Mouse (Mus musculus) layer of hippocampus, adult 11-12 months (tissue): Measurements from ENCODE around the gene Skap1.

ENCODE experiments used
- DNase-seq: peaks from one replicate; pipeline ENCODE4 v3.0.0; 2022; ENCODE audit warnings: low spot score

The Skap1 gene

DNA sequence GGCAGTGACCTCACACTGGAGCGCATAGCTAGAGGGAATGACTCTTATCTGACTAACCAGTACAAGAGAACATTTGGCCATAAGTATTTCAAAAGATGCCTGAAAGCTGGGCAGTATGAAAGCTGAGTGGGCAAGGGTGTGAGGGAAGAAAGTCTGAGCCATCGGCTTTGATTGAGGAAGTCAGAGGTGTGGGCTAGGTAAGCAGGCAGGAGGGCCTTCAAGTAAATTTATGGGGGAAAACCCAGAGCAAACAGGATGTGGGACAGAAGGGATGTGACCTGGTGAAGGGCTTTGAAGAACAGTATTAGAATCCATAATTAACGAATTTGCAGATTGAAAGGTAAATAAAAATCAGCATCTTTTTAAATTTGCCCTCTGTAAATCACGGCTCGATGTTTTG, 95.8 kb downstream of the Skap1 start:
- DNase-seq = no peak

DNA sequence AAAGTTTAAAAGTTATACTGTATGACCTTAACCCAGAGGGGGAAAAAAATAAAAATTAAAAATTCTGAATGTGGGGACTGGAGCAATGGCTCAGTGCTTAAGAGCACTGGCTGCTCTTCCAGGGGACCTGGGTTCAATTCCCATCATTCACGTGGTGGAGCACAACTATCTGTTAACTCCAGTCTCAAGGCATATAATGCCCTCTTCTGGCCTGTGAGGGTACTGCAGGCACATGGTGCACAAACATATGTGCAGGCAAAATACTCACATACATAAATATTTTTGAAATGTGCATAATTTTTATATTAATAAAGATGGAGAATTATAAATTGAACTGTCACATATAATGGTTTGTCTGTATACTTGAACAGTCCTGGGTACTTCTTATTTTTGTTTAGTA, 99.7 kb downstream of the Skap1 start:
- DNase-seq = no peak

DNA sequence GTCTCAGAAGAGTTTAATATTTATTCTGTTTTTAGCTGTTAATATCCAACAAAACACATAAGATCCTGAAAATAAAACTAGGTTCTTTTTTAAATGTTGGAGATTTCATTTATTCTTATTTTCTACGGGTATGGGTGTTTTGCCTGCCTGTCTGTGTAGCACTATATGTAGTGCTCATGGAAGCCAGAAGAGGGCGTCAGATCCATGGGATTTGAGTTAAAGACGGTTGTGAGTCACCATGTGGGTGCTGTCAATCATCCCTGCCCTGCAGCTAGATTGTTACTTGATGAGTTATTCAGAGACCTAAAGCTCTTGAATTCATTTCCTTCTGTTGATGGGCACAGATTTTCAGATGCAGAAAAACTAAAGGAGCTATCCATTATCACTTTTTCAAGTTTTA, 108.1 kb downstream of the Skap1 start:
- DNase-seq = no peak

DNA sequence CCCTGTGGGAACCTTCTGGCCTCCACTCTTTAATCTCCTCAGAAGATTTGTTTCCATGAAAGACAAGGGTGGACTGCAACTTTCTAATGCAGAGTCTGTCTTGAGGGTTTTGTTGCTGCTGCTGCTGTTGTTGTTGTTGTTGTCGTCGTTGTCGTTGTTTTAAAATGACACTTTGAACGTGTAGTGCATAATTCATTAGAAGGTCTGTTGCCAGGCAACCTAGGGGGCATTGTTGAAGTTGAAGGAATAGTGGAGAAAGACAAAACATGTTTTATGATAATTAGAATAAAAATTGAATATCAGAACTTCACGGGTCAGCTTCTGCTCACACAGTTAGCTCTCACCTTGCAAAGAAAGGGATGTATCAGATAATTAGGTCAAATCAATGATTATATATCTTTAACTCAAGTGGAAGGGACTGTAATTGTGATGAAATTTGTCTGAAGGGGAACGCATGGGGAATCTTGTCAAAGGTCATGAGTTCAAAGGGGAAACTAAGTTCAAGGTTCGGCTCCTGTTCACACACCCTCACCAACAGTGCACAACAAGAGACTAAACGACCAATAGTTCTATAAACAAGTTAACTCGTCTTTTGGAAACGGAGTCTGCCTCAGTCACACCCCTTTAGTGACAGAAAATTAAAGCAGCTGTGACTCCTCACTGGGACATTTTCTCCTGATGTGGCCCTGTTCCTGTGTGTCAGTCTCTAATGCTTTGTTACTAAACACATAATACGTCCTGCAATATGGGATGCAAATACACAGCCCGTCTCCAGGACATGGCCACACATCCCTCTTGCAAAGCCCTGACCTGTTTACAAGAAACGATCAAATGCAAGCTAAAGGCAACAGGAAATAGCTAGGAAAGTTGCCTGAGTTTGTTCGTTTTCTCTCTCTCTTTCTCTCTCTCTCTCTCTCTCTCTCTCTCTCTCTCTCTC, 112.4 kb downstream of the Skap1 start:
- no peak for DNase-seq

DNA sequence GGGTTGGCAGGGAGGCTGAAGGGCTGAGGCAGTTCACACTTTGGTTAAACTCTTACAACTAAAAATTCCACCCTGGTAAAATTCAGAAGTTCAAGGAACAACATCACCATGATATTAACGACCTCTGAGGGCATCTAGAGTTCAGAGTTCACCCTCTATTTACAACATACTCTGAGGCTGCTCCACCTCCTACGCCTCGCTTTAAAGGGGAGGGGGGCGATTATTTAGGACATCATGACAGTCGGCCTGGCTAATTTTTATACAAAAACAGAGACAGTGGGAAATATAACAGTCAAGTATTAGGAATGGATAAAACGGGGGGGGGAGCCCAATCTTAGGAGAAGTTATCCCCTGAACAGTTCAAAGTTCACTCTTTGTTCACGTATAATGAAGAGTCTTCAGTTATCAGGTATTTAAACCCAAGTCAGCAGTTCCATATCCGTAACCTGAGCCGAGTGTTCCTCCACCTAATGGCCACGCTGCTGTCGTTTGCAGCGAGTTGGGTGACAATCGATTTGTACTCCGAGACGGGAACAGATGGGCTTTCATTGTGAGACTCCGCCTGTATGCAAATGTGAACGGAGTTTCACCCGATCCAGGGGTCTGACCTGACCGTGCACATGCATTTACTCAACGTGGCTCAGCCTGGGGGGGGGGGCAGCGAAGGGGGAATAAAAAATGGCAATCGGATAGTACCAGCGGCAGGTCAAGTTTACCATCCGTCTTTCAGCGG, 114.3 kb downstream of the Skap1 start:
- DNase-seq = no peak

DNA sequence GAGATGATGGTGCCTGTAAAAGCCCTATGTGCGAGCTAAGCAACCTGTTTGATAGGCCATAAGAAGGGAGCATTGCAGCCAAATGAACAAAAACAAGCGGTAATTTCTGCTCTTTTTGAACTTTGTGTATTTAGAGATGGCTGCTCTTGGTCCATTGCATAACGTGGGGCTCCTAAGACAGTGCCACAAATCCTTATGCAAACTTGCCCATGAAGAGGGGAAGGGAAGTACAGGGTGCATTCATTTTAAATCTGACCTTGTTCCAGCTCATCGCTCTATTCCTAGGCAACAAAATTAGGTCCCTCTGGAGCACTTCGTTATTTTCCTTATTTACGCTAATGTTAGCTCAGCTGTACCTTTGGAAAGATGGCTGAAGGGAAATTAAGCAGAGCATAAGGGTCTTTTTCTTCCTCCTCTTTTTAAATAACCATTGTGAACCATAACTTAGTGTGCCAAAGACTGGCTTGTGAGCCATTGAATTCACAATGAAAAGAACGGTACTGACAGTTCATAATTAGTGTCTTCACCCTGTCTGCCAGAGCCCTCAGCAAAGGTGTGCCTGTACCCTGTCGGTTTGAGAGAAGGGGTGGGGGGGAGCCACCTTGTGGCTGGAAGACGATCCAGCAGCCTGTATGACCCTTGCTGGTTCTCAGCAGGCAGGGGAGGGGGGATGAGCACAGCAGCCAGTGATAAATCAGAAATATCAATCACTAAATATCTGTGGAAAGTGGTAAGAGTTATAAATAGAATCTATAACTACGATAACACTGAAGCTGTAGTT, 117.4 kb downstream of the Skap1 start:
- no peak for DNase-seq

DNA sequence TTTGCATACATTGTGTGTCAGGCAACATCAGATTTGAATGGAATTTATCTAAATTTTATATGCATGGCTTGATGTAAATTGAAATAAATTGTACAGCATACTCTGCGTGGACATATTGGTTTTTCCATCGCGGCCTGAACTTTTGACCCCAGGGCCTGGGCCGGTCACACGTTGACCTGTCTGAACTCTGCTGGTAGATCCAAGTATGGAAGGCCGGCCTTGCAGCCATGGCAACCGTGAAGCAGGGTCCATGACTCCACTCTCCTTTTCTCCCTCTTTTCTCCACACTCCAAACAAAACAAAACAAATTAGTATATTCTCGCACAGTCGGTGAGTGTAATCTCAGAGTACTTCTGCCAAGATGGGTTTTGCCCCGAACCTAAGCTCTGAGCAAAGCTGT, 118.2 kb downstream of the Skap1 start:
- no peak for DNase-seq

DNA sequence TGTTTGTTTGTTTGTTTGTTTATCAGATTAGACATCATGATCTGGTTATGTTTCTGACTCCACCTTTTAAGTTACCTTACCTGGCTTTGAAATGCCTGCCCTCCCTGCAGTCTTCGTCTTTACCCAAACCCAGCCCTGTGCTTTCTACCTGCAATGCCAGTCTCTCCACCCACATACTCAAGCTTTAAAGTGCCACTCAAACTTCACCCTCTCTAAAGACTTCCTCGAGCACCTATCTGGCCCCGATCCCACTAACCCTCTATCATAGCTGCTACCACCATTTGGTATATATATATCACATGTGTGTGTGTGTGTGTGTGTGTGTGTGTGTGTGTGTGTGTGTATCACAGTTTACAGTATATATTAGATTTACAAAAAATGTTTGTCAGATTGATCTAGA, 125.4 kb downstream of the Skap1 start:
- no peak for DNase-seq

DNA sequence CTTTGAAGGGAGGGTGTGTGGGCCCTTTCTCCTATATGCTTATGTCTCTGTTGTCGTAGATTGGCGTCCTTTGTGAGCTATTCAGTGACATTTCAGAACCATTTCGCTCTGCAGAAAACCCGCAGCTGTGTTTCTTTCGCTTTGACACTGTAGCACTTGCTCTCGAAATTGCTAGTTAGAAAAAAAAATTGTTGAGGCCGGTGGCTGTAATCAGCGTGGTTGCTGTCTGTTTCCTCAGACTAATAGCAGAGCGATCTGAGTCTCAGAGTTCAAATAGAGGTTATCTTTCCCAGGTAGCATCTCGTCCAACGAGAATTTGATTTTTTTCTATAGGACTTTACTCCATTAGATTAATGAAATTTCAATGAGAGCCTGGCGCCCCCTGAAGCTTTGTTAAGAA, 131.5 kb downstream of the Skap1 start:
- DNase-seq = no peak

DNA sequence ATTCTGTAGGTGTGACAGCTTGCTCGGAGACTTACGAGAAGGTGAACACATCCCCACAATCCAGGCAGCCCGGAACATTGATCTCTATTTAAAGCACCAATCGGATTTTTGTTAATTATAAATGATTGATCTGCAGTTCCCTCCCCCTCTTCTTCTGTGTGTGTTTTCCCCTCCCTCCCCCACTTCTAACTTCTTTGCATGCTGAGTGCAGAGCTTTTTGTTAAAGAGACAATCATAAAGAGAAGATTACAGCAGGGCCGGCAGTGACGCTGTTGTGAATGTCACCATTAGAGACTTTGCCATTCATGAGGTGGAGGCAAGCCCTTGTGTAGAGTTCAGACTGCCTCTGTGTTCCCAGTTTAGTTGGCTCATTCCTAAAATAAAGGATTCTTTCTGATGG, 131.9 kb downstream of the Skap1 start:
- DNase-seq = no peak

DNA sequence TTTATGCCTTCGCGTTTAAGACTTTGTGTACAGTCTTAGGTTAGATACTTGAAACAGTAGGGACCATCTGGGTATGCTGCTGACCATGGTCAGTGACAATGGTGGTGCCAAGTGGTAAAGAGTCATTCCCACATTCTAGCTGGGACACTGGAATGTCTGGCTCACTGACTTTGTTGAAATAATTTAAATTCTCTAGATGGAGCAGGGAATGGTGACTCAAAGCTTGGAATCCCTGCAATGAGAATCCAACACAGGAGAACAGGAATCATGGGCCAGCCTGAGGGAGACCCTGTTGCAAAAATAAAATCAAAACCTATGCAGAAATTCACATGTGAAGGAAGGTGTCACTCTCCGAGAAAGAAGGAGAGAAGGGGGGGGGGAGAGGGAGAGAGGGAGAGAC, 138.4 kb downstream of the Skap1 start:
- no peak for DNase-seq

DNA sequence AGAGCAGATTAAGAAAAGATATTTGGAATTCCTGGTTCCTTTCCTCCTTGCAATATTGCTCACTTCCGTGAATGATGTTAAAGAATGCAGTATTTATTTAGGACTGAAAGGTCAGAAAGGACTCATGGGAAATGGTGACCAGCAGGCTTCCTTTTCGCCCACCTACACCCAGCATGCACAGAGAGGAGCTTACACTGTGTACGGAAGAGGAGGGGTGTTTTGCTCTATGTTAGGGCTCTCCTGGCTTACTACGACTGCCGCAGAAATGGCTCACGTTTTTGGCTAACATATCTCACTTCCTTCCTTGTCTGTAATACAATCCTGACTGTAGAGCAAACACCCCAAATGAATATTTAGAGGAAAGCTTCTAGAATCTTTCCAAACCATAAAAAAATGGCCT, 139.9 kb downstream of the Skap1 start:
- DNase-seq = no peak

DNA sequence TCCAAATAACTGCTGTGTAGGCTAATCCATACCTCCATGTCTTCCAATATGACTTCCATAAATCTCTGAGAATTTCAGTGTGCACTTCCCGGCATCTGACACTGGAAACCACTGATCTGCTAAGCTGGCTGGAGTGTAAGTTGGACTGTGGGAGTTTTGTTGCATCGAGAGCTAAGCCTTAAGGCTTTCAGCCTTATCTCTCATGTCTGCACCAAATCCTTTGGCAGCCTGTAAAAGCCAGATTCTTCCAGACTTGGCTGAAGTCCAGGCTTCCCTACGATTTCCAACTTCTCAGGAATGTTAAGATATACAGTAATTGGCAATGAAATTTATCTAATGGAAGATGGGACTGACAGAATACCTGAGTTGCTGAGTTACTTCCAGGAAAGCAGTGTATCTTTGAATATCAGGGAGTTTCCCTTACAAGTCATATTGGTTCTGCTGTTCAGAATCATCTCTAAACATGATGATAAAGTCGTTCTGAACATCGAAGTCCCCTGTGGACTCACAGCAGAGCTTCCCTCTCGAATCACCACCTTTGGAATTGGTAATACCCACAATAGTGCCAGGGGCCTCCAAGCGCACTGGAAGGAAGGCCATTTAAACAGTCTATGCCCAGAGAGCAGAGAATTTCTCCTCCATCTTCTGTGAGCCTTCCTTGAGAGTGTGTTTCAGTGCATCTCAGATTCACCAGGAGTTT, 140.5 kb downstream of the Skap1 start:
- no peak for DNase-seq

DNA sequence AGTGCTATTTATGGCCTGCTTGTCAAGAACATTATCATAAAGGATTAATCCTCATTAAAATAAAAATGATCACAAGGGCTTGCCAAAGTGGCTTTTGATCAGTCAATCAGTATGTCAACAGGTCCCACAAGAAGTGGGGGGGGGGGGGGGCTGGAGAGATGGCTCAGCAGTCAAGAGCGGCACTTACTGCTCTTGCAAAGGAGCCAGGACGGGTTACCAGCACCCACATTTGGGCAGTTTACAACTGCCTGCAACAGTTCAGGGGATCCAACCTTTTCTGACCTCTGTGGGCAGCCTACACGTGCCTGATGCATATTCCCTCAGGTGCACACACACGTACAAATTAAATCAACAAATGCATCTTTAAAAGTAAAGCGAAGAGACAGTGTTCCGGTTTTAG, 141.1 kb downstream of the Skap1 start:
- no peak for DNase-seq

DNA sequence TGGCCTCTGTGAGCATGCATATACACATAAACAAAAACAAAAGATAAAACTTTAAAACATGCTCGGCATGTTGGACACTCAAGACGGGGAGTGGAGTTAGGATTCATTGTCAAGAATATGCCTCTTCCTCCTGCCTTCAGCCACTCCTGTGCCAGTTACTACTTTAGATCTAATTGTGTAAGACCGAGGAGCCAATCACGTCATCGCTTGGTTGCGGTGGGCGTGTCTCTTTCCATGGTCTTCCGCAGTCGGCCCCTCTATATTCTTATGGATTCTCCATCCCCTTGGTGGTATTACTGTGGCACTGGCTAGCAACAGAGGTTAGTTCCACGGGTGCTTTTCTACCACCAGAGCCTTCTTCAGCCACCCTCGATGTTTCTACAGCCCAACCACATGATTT, 148.2 kb downstream of the Skap1 start:
- no peak for DNase-seq

DNA sequence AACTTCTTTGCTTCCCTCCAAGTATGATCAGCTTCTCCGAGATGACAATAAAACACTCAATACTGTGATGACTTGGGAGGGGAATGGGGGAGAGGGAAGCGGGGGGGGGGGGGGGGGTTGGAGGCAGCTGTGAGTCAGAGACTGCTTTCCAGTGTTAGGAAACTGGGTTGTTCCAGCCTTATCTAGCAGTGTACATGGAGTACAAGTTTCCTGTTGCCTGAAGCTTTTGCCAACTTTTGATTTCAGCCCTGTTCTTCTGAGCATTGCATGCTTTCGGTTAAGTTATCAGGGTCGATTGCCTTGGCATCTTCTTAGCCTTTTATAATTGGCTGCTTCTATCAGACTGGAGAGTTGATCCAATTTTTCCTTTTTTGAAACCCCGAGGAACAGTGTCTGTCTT, 152.4 kb downstream of the Skap1 start:
- no peak for DNase-seq

DNA sequence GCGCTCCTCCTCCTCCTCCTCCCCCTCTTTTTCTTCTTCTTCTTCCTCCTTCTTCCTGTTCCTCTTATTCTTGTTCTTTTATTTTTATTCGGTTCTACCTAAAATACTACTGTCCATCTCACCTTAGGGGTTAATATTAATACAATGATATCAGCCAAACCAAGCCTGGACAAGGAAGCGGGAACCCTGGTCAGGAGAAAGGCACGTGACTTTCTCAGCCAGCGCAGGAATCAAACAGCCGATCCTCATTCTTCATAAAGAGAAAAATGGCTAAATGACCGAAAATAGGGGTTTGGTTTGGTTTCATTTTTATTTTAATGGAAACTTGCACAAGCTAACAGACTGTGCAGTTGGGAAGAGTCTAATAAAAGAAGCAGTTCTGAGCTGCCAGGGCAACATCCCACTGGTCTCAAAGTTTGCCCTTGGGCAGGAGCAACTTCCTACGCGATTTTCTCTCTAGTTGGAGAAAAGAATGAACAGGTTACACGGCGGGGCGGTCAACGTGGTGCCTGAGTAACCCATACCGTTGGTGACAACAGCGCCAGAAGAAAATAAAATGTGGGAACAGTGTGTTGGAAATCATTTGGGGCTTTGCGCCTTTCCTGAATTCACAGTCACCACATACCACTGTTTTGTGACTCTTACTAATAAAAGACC, 154.5 kb downstream of the Skap1 start:
- no peak for DNase-seq

DNA sequence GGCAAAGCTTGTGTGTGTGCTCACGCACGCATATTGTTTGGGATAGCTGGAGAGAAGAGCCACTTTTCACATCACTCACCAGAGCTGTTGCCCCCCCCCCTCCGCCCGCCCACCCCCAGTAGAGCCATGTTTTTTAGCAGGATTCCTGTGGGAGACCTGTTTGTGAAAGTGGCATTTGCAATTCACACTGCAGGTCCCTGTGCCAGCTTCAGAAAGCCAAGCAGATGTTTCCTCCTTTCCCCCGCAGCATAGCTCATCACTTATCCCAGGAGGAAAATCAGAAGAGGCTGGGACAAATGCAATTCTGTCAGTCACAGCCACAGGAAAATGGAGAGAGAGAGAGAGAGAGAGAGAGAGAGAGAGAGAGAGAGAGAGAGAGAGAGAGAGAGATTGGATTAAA, 155.2 kb downstream of the Skap1 start:
- no peak for DNase-seq

DNA sequence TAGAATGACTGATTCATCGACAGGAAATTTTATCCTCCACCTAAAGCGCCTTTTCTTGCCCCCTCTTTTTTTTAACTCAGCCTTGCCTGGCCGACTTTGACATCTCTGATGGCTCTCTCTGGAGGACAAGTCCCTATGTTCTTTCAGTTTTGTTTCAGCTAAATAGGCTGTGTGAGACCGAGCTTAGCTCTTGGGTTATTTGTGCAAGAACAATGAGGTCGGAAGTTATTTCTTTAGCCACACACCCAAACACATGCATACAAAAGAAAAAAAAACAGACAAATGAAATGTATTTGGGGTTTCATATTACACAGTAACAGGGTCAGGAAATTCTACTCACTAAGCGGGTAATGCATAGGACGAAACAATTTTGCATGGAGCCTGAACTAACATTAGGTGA, 155.6 kb downstream of the Skap1 start:
- DNase-seq = no peak

DNA sequence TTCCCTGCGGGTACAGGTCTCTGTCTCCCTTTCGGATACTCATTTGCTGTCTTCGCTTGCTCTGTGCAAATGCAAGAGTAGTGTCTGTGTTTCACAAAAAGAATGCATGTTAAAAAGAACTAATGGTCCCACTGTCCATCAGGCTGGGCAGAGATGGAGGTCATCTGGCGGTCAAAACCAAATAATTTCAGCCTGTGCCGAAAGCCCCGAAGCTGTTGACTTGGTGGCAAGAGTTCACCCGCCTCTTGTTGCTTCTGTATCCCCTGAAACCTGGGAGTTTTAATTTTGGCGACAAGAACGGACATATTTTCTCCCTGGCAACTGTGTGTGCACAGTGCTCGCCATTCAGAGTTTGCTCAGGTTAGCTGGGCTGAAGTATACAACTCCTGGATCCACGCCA, 156.3 kb downstream of the Skap1 start:
- no peak for DNase-seq

DNA sequence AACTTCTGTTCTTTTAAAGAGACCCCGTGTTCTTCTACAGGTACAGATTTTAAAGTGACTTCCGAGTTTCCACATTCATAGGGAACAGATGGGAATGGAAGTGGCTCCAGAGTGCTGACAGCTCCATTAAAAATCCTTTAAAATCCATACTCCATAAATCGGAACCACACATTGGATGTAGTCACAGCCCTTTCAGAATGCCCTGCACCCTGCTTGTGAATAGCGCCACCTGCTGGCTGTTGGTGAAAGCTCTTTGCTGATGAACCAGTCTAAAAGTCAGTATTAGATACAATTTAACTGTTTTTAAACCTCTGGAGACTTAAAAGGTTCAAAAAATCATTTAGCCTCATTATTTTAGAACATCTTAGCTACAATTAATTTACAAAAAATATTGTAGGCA, 156.8 kb downstream of the Skap1 start:
- DNase-seq = peak; percentile 73

DNA sequence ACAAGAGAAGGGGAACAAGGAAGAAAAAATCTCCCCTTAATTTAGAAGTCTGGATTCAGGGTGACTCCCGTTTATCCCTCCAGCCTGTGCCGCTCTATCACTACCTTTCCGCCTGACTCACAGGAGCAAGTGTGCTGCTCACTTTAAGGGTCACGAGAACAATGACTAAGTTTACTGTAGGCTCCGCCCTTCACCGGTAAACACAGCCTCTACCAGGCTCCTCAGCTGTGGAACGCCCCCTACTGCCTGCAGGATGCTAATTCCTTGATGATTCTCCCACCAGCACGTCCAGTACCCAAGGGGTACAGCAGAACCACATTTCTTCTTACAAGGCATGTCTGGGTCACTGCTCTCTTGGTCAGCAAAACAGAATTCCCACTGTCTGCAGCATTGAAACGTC, 158.4 kb downstream of the Skap1 start:
- DNase-seq = no peak
